Mouse (Mus musculus): Measurements from ENCODE around the gene Fuk. TPM values are rescaled to one million over a fixed set of nuclear protein-coding genes. Genes with fewer than 3 reads are reported as not detected.

Gene Fuk
- 4.9 and 6.4 TPM in 2 replicates for polyA plus RNA-seq (2014; fragmentation: Nextera tagmentation; extraction: Ambion mirVana)

- Histone ChIP-seq H3K27ac (replicated peaks; ENCODE audit: low read depth, low read length) (no peak within 1 kb of the TSS), H3K4me3 (replicated peaks; ENCODE audit: low read depth, low read length) (peak within 1 kb of the TSS; percentile 69), H3K9ac (replicated peaks; ENCODE audit: low read length) (peak within 1 kb of the TSS; percentile 66), H3K9me3 (ENCODE audit: control insufficient read depth, low read length) (no peaks in the 10 kb centered on the region), H3K4me2 (ENCODE audit: low read length) (peak within 1 kb of the TSS; percentile 67), H3K27me3 (ENCODE audit: control insufficient read depth, insufficient read depth, low read length) (no peaks in the 10 kb centered on the region), H3K36me3 (ENCODE audit: control insufficient read depth, insufficient read depth, low read length) (peaks cover 7% of the 10 kb centered on the region; the same call in 1 of the 2 replicates), H3K4me1 (ENCODE audit: control insufficient read depth, insufficient read depth, low read length) (0 out of 2 replicates have a peak, but pooled peaks cover 3% of the 10 kb centered on the region)
- DNase-seq (peak; percentile 92), ATAC-seq (ENCODE audit: low FRiP score, low TSS enrichment) (peak; percentile 78)
- 3% methylated on average over 30 of the region's 30 CpGs for WGBS
Observed at GRCm38 (mm10) chr8:110901839-110902578, at the start of gene Fuk. Fuk (minus strand) TSS chr8:110902488.

GRCm38 (mm10) chr8:110950065-110950484, 47.8 kb upstream of the Fuk start:
- peak overlapping the region; percentile 57; the same call in 1 of the 2 replicates for H3K27ac ChIP-seq (replicated peaks; ENCODE audit: low read depth, low read length)
- H3K4me1 ChIP-seq (ENCODE audit: control insufficient read depth, insufficient read depth, low read length), result 0 out of 2 replicates have a peak, but pooled peaks cover 3% of the 10 kb centered on the region
- no peaks in the 10 kb centered on the region for H3K27me3 ChIP-seq (ENCODE audit: control insufficient read depth, insufficient read depth, low read length)
- DNase-seq (peak; percentile 56), ATAC-seq (ENCODE audit: low FRiP score, low TSS enrichment) (no peak)
- H3K9me3 ChIP-seq (ENCODE audit: control insufficient read depth, low read length), result no peaks in the 10 kb centered on the region
- WGBS, result 71% methylated on average over 17 of the region's 17 CpGs
- no peaks in the 10 kb centered on the region for H3K36me3 ChIP-seq (ENCODE audit: control insufficient read depth, insufficient read depth, low read length)
- no peak overlapping the region for H3K4me3 ChIP-seq (replicated peaks; ENCODE audit: low read depth, low read length)
- H3K9ac ChIP-seq (replicated peaks; ENCODE audit: low read length), result no peak overlapping the region
- peak overlapping the region; percentile 17; the same call in 1 of the 2 replicates for H3K4me2 ChIP-seq (ENCODE audit: low read length)

GRCm38 (mm10) chr8:110945716-110946115, 43.4 kb upstream of the Fuk start:
- no peaks in the 10 kb centered on the region for H3K27me3 ChIP-seq (ENCODE audit: control insufficient read depth, insufficient read depth, low read length)
- H3K36me3 ChIP-seq (ENCODE audit: control insufficient read depth, insufficient read depth, low read length), result no peaks in the 10 kb centered on the region
- H3K4me2 ChIP-seq (ENCODE audit: low read length), result no peak overlapping the region
- no peaks in the 10 kb centered on the region for H3K9me3 ChIP-seq (ENCODE audit: control insufficient read depth, low read length)
- H3K9ac ChIP-seq (replicated peaks; ENCODE audit: low read length), result no peak overlapping the region
- DNase-seq, result no peak
- H3K27ac ChIP-seq (replicated peaks; ENCODE audit: low read depth, low read length), result no peak overlapping the region
- 0 out of 2 replicates have a peak, but pooled peaks cover 3% of the 10 kb centered on the region for H3K4me1 ChIP-seq (ENCODE audit: control insufficient read depth, insufficient read depth, low read length)
- 83% methylated on average over 4 of the region's 4 CpGs for WGBS
- no peak overlapping the region for H3K4me3 ChIP-seq (replicated peaks; ENCODE audit: low read depth, low read length)
- no peak for ATAC-seq (ENCODE audit: low FRiP score, low TSS enrichment)

- H3K4me2 ChIP-seq (ENCODE audit: low read length), result no peak overlapping the region
- H3K4me3 ChIP-seq (replicated peaks; ENCODE audit: low read depth, low read length), result no peak overlapping the region
- H3K36me3 ChIP-seq (ENCODE audit: control insufficient read depth, insufficient read depth, low read length), result no peaks in the 10 kb centered on the region
- 92% methylated on average over 7 of the region's 7 CpGs for WGBS
- DNase-seq (no peak), ATAC-seq (ENCODE audit: low FRiP score, low TSS enrichment) (no peak)
- no peaks in the 10 kb centered on the region for H3K27me3 ChIP-seq (ENCODE audit: control insufficient read depth, insufficient read depth, low read length)
- H3K9me3 ChIP-seq (ENCODE audit: control insufficient read depth, low read length), result no peaks in the 10 kb centered on the region
- no peaks in the 10 kb centered on the region for H3K4me1 ChIP-seq (ENCODE audit: control insufficient read depth, insufficient read depth, low read length)
- H3K27ac ChIP-seq (replicated peaks; ENCODE audit: low read depth, low read length), result no peak overlapping the region
- H3K9ac ChIP-seq (replicated peaks; ENCODE audit: low read length), result no peak overlapping the region
Observed at GRCm38 (mm10) chr8:110944276-110944876, 42.1 kb upstream of the Fuk start.

- 50% methylated on average over 10 of the region's 10 CpGs for WGBS
- Histone ChIP-seq H3K36me3 (ENCODE audit: control insufficient read depth, insufficient read depth, low read length) (no peaks in the 10 kb centered on the region), H3K27me3 (ENCODE audit: control insufficient read depth, insufficient read depth, low read length) (no peaks in the 10 kb centered on the region), H3K9me3 (ENCODE audit: control insufficient read depth, low read length) (no peaks in the 10 kb centered on the region), H3K4me3 (replicated peaks; ENCODE audit: low read depth, low read length) (no peak overlapping the region), H3K4me2 (ENCODE audit: low read length) (no peak overlapping the region), H3K4me1 (ENCODE audit: control insufficient read depth, insufficient read depth, low read length) (no peaks in the 10 kb centered on the region), H3K27ac (replicated peaks; ENCODE audit: low read depth, low read length) (no peak overlapping the region), H3K9ac (replicated peaks; ENCODE audit: low read length) (no peak overlapping the region)
- DNase-seq, result peak; percentile 47
- ATAC-seq (ENCODE audit: low FRiP score, low TSS enrichment), result no peak
Observed at GRCm38 (mm10) chr8:110941453-110941948, 39.2 kb upstream of the Fuk start.

GRCm38 (mm10) chr8:110940682-110941452, 38.6 kb upstream of the Fuk start:
- 93% methylated on average over 15 of the region's 15 CpGs for WGBS
- no peaks in the 10 kb centered on the region for H3K4me1 ChIP-seq (ENCODE audit: control insufficient read depth, insufficient read depth, low read length)

GRCm38 (mm10) chr8:110938882-110939589, 36.7 kb upstream of the Fuk start:
- Histone ChIP-seq H3K36me3 (ENCODE audit: control insufficient read depth, insufficient read depth, low read length) (no peaks in the 10 kb centered on the region), H3K9ac (replicated peaks; ENCODE audit: low read length) (no peak overlapping the region), H3K27me3 (ENCODE audit: control insufficient read depth, insufficient read depth, low read length) (no peaks in the 10 kb centered on the region), H3K4me1 (ENCODE audit: control insufficient read depth, insufficient read depth, low read length) (no peaks in the 10 kb centered on the region), H3K4me2 (ENCODE audit: low read length) (no peak overlapping the region), H3K4me3 (replicated peaks; ENCODE audit: low read depth, low read length) (no peak overlapping the region), H3K27ac (replicated peaks; ENCODE audit: low read depth, low read length) (no peak overlapping the region), H3K9me3 (ENCODE audit: control insufficient read depth, low read length) (no peaks in the 10 kb centered on the region)
- 89% methylated on average over 6 of the region's 6 CpGs for WGBS
- DNase-seq (no peak), ATAC-seq (ENCODE audit: low FRiP score, low TSS enrichment) (no peak)

More at GRCm38 (mm10) chr8:110940682-110941452, 38.6 kb upstream of the Fuk start:
- H3K27me3 ChIP-seq (ENCODE audit: control insufficient read depth, insufficient read depth, low read length), result no peaks in the 10 kb centered on the region
- H3K9ac ChIP-seq (replicated peaks; ENCODE audit: low read length), result no peak overlapping the region
- DNase-seq (no peak), ATAC-seq (ENCODE audit: low FRiP score, low TSS enrichment) (no peak)
- no peak overlapping the region for H3K4me3 ChIP-seq (replicated peaks; ENCODE audit: low read depth, low read length)
- no peaks in the 10 kb centered on the region for H3K9me3 ChIP-seq (ENCODE audit: control insufficient read depth, low read length)
- H3K36me3 ChIP-seq (ENCODE audit: control insufficient read depth, insufficient read depth, low read length), result no peaks in the 10 kb centered on the region
- no peak overlapping the region for H3K4me2 ChIP-seq (ENCODE audit: low read length)
- no peak overlapping the region for H3K27ac ChIP-seq (replicated peaks; ENCODE audit: low read depth, low read length)

- H3K27ac ChIP-seq (replicated peaks; ENCODE audit: low read depth, low read length), result no peak overlapping the region
- H3K36me3 ChIP-seq (ENCODE audit: control insufficient read depth, insufficient read depth, low read length), result no peaks in the 10 kb centered on the region
- no peaks in the 10 kb centered on the region for H3K27me3 ChIP-seq (ENCODE audit: control insufficient read depth, insufficient read depth, low read length)
- no peak overlapping the region for H3K9ac ChIP-seq (replicated peaks; ENCODE audit: low read length)
- DNase-seq (no peak), ATAC-seq (ENCODE audit: low FRiP score, low TSS enrichment) (no peak)
- no peaks in the 10 kb centered on the region for H3K9me3 ChIP-seq (ENCODE audit: control insufficient read depth, low read length)
- H3K4me3 ChIP-seq (replicated peaks; ENCODE audit: low read depth, low read length), result no peak overlapping the region
- no peak overlapping the region for H3K4me2 ChIP-seq (ENCODE audit: low read length)
- WGBS, result 97% methylated on average over 12 of the region's 12 CpGs
- no peaks in the 10 kb centered on the region for H3K4me1 ChIP-seq (ENCODE audit: control insufficient read depth, insufficient read depth, low read length)
Observed at GRCm38 (mm10) chr8:110936217-110936616, 33.9 kb upstream of the Fuk start.
